Mouse (Mus musculus): ENCODE measurements around the gene Nrxn1. TPM values are rescaled to one million over a fixed set of nuclear protein-coding genes. Genes with fewer than 3 reads are reported as not detected.

Gene Nrxn1
- polyA plus RNA-seq, 1 experiment from 2014 or later, result 2.1 TPM

DNA sequence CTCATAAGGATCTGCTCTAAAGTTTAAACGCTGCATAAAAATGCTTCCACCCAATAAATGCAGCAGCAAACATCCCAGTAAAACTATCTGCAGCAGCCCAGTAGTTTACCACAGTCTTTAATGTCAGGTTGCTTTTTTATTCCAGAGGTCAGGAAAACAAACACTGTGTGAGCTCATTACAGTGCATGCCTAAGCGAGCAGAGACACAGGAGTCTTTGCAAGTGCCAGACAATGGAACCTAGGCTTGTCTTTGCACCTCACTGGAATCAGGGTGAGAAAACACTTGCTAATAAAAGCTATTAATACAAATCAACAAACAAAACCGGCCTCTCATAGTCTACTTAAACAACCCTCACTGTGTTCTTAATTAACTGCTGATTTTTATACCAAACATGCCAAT, 365.7 kb downstream of the Nrxn1 start:
- no peaks in the 10 kb centered on the region for H3K9me3 ChIP-seq (ENCODE audit: low read depth, low read length)
- no peaks in the 10 kb centered on the region for H3K36me3 ChIP-seq (ENCODE audit: insufficient read depth)
- H3K9ac ChIP-seq, result no peak overlapping the region
- DNase-seq (no peak), ATAC-seq (ENCODE audit: insufficient read depth) (no peak)
- 35% methylated on average over 3 of the region's 3 CpGs for WGBS
- no peak overlapping the region for H3K4me2 ChIP-seq
- no peak overlapping the region for H3K27ac ChIP-seq (ENCODE audit: low read depth)
- H3K4me3 ChIP-seq (ENCODE audit: low read depth, low read length), result no peak overlapping the region
- H3K4me1 ChIP-seq (ENCODE audit: insufficient read depth), result no peaks in the 10 kb centered on the region
- no peak for TF ChIP-seq CTCF (IDR thresholded peaks at IDR 0.05; ENCODE audit: low read depth)
- H3K27me3 ChIP-seq (ENCODE audit: insufficient read depth, low read length), result no peaks in the 10 kb centered on the region

DNA sequence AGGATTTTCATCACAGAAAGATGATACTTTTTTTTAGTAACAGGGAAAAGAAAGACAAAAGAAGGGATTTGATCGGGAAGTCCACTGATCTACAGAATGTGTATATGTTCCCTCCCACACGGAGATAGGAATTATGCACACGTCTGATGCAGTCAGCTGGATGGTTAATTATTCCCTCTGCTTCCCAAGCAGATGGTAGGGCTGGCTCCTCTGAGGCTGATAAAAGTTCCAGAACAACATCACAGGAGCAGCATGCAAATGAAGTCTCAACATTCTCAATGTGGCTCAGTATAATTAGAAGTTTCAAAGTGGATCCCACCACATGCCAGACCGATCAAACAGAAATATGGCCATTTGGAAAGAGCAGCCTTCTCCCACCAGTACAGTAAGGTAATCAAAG, 388.1 kb downstream of the Nrxn1 start:
- TF ChIP-seq CTCF (IDR thresholded peaks at IDR 0.05; ENCODE audit: low read depth), result no peak
- no peak overlapping the region for H3K27ac ChIP-seq (ENCODE audit: low read depth)
- H3K9ac ChIP-seq, result no peak overlapping the region
- H3K4me1 ChIP-seq (ENCODE audit: insufficient read depth), result no peaks in the 10 kb centered on the region
- 77% methylated on average over 4 of the region's 4 CpGs for WGBS
- ATAC-seq (ENCODE audit: insufficient read depth) (no peak), DNase-seq (no peak)
- H3K4me2 ChIP-seq, result no peak overlapping the region
- no peaks in the 10 kb centered on the region for H3K27me3 ChIP-seq (ENCODE audit: insufficient read depth, low read length)
- H3K4me3 ChIP-seq (ENCODE audit: low read depth, low read length), result no peak overlapping the region
- no peaks in the 10 kb centered on the region for H3K36me3 ChIP-seq (ENCODE audit: insufficient read depth)
- no peaks in the 10 kb centered on the region for H3K9me3 ChIP-seq (ENCODE audit: low read depth, low read length)

DNA sequence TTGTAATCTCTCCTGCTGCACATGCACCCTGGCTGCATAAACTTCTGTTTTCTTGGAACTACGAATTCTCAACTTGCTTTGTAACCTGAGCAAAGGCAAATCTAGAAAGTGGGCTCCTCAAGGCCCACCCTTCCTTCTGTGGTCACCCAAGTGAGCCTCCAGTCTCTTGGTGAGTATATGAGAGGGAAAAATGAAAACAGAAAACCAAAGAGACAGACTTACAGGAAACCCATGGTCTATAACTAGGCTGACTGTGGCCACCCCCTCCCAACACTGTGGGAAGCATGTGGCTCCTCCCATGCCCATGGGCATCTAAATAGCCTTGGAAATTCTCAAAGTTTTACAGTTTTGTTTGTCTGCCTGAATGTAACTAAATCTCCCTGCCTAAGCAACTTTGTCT, 390.2 kb downstream of the Nrxn1 start:
- no peaks in the 10 kb centered on the region for H3K9me3 ChIP-seq (ENCODE audit: low read depth, low read length)
- H3K4me2 ChIP-seq, result no peak overlapping the region
- ATAC-seq (ENCODE audit: insufficient read depth) (no peak), DNase-seq (no peak)
- no peak overlapping the region for H3K9ac ChIP-seq
- 69% methylated on average over 1 of the region's 1 CpGs for WGBS
- H3K27me3 ChIP-seq (ENCODE audit: insufficient read depth, low read length), result no peaks in the 10 kb centered on the region
- H3K4me1 ChIP-seq (ENCODE audit: insufficient read depth), result no peaks in the 10 kb centered on the region
- no peak overlapping the region for H3K4me3 ChIP-seq (ENCODE audit: low read depth, low read length)
- TF ChIP-seq CTCF (IDR thresholded peaks at IDR 0.05; ENCODE audit: low read depth), result no peak
- no peak overlapping the region for H3K27ac ChIP-seq (ENCODE audit: low read depth)
- no peaks in the 10 kb centered on the region for H3K36me3 ChIP-seq (ENCODE audit: insufficient read depth)

DNA sequence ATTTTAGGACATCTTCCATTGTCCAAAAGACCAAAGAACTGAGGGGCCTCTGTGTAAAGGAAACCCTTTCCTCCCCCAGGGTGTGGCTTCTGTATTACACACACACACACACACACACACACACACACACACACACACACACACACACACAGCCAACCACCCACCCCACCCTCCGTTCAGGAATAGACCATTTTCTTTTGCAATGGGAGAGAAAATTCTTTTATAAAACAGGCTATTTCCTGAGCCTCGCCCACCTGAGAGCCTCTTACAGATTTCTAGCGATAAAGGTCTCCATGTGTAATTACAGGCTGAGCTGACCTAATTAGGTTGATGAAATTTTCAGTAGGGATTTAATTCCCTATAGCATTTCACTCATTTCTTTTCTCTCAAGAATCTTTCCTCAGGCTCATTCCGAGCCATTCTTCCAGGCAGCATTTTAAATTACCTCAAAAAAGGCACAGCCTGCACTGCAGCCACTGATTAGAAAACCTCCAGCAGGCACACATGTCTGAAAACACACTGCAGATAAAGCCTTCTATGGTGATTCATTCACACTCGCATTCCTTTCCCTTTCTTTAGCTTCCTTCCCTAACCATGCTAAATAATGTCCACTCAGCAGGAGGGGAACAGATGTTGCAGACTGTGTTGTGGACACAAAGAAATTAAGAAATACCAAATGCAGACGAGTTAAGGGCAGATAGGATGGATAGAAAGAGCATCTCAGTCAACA, 396.6 kb downstream of the Nrxn1 start:
- Histone ChIP-seq H3K4me1 (ENCODE audit: insufficient read depth) (no peaks in the 10 kb centered on the region), H3K4me2 (no peak overlapping the region), H3K27ac (ENCODE audit: low read depth) (no peak overlapping the region), H3K36me3 (ENCODE audit: insufficient read depth) (no peaks in the 10 kb centered on the region), H3K4me3 (ENCODE audit: low read depth, low read length) (no peak overlapping the region), H3K9me3 (ENCODE audit: low read depth, low read length) (no peaks in the 10 kb centered on the region), H3K9ac (no peak overlapping the region), H3K27me3 (ENCODE audit: insufficient read depth, low read length) (no peaks in the 10 kb centered on the region)
- no peak for DNase-seq
- 45% methylated on average over 6 of the region's 6 CpGs for WGBS
- ATAC-seq (ENCODE audit: insufficient read depth), result no peak
- no peak for TF ChIP-seq CTCF (IDR thresholded peaks at IDR 0.05; ENCODE audit: low read depth)

DNA sequence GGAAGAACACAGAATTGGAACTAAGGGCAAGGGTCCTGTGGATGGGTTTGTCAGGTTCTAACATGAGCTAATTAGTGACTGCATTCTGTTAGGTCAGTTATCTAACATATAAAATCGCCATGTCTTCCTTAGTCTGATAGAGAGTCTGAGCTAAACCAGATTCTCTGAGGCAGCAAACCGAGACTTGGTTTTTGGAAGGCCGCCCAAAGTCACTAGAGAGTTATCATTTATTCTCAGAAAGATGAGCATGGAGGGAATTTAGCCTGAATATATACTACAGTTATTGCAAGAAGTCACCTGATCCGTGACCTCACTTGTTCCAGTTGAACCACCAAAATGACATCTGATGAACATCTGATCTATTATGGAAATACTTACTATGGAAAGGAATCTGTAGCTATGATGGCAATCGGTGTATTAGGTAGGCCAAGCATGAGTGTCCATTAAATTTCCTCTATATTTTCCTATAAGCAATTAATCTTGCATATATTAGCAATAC, 397.7 kb downstream of the Nrxn1 start:
- Histone ChIP-seq H3K9ac (no peak overlapping the region), H3K4me2 (no peak overlapping the region), H3K27ac (ENCODE audit: low read depth) (no peak overlapping the region), H3K36me3 (ENCODE audit: insufficient read depth) (no peaks in the 10 kb centered on the region), H3K9me3 (ENCODE audit: low read depth, low read length) (no peaks in the 10 kb centered on the region), H3K4me1 (ENCODE audit: insufficient read depth) (no peaks in the 10 kb centered on the region), H3K4me3 (ENCODE audit: low read depth, low read length) (no peak overlapping the region), H3K27me3 (ENCODE audit: insufficient read depth, low read length) (no peaks in the 10 kb centered on the region)
- ATAC-seq (ENCODE audit: insufficient read depth) (no peak), DNase-seq (no peak)
- no peak for TF ChIP-seq CTCF (IDR thresholded peaks at IDR 0.05; ENCODE audit: low read depth)
- WGBS, result 77% methylated on average over 5 of the region's 5 CpGs

DNA sequence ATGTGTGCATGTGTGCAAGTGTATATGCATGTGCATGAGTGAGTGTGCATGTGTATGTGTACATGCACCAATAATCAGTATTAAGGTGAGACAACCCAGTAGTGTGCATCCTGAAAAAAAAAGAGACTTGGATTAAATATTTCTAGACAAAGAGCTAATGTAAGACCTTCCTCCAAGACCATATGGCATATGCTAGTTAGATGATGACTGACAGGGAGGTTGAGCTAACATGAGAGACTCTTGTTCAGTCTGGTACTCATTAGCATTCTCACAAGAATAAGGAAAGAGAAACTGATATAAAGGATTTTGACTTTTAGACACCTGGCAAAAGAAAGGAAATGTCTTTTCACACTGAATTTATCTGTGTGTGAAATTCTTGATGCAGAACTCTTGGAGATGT, 408.7 kb downstream of the Nrxn1 start:
- Histone ChIP-seq H3K4me3 (ENCODE audit: low read depth, low read length) (no peak overlapping the region), H3K9me3 (ENCODE audit: low read depth, low read length) (no peaks in the 10 kb centered on the region), H3K9ac (no peak overlapping the region), H3K27me3 (ENCODE audit: insufficient read depth, low read length) (no peaks in the 10 kb centered on the region), H3K36me3 (ENCODE audit: insufficient read depth) (no peaks in the 10 kb centered on the region), H3K4me2 (no peak overlapping the region), H3K4me1 (ENCODE audit: insufficient read depth) (no peaks in the 10 kb centered on the region), H3K27ac (ENCODE audit: low read depth) (no peak overlapping the region)
- ATAC-seq (ENCODE audit: insufficient read depth), result no peak
- no peak for TF ChIP-seq CTCF (IDR thresholded peaks at IDR 0.05; ENCODE audit: low read depth)
- DNase-seq, result no peak

DNA sequence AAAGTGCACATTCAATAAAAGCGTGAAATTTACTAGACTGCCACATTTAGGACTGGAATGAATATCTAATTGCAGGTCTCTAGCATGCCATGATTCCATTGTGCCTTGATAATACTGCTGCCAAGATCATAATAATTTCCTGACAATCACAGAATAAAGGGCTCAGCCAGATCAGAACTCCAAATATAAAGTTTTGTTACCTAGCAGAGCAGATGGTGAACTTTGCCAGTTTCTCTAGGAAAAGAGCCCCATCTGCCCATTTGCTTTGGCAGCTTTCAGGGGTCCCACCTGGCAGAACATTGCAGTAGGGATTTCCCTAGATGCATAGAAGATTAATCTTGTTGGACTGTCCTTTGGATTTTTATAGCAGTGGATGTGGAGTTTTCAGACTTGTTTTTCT, 411.9 kb downstream of the Nrxn1 start:
- Histone ChIP-seq H3K4me1 (ENCODE audit: insufficient read depth) (no peaks in the 10 kb centered on the region), H3K9me3 (ENCODE audit: low read depth, low read length) (no peaks in the 10 kb centered on the region), H3K9ac (no peak overlapping the region), H3K4me2 (no peak overlapping the region), H3K36me3 (ENCODE audit: insufficient read depth) (no peaks in the 10 kb centered on the region), H3K27me3 (ENCODE audit: insufficient read depth, low read length) (no peaks in the 10 kb centered on the region), H3K27ac (ENCODE audit: low read depth) (no peak overlapping the region), H3K4me3 (ENCODE audit: low read depth, low read length) (no peak overlapping the region)
- DNase-seq (no peak), ATAC-seq (ENCODE audit: insufficient read depth) (no peak)
- WGBS, result 81% methylated on average over 1 of the region's 1 CpGs
- no peak for TF ChIP-seq CTCF (IDR thresholded peaks at IDR 0.05; ENCODE audit: low read depth)
